Mouse (Mus musculus) heart, adult 2 months (tissue): ENCODE measurements around the gene 4933428G20Rik. TPM values are rescaled to one million over a fixed set of nuclear protein-coding genes. Genes with fewer than 3 reads are reported as not detected.
A peak's percentile ranks its signal among the peaks of the same experiment; 100 is the strongest.

Experiments
- DNase-seq, 2 experiments: peaks; one replicate each; pipeline ENCODE4 v3.0.0; 2021
- H3K27ac ChIP-seq: fragments of 200-600 bp; 2 replicates; pipeline ENCODE4 v1.8.1; 2022
- H3K27me3 ChIP-seq: fragments of 200-500 bp; 2 replicates; pipeline ENCODE4 v1.6.1; 2012; ENCODE audit warnings: mild to moderate bottlenecking, low read length, inconsistent platforms, mixed read lengths; ENCODE audit not compliant: control insufficient read depth, insufficient read depth
- H3K36me3 ChIP-seq: fragments of 200-500 bp; 2 replicates; pipeline ENCODE4 v1.6.1; 2012; ENCODE audit warnings: low read length, inconsistent platforms; ENCODE audit not compliant: control insufficient read depth, insufficient read depth
- H3K4me1 ChIP-seq: fragments of 200-500 bp; 2 replicates; pipeline ENCODE4 v1.6.1; 2011; ENCODE audit warnings: low read length; ENCODE audit not compliant: control insufficient read depth, insufficient read depth
- H3K4me3 ChIP-seq: fragments of 200-600 bp; 2 replicates; pipeline ENCODE4 v1.8.1; 2022
- H3K79me2 ChIP-seq: fragments of 200-500 bp; replicated peaks from 2 replicates; pipeline ENCODE4 v1.6.1; 2012; ENCODE audit warnings: mild to moderate bottlenecking, inconsistent platforms, low read length, moderate library complexity, mixed read lengths; ENCODE audit not compliant: control insufficient read depth, insufficient read depth
- H3K9ac ChIP-seq: fragments of 200-500 bp; 2 replicates; pipeline ENCODE4 v1.6.1; 2012; ENCODE audit warnings: low read depth, mild to moderate bottlenecking, control low read depth, inconsistent platforms, low read length, mixed read lengths
- CTCF ChIP-seq: fragments of 200-600 bp; IDR thresholded peaks from 2 replicates; pipeline ENCODE4 v1.8.1; 2022; ENCODE audit warnings: antibody characterized with exemption, mild to moderate bottlenecking, moderate library complexity
- EP300 ChIP-seq: fragments of 200-500 bp; IDR thresholded peaks from 2 replicates; pipeline ENCODE4 v1.6.1; 2011; ENCODE audit warnings: low read depth, low read length, control low read depth; ENCODE audit not compliant: insufficient read depth
- POLR2A ChIP-seq: fragments of 200-500 bp; IDR thresholded peaks from 2 replicates; pipeline ENCODE4 v1.6.1; 2011; ENCODE audit warnings: mild to moderate bottlenecking, low read depth, low read length, control low read depth; ENCODE audit not compliant: insufficient read depth
- WGBS: fragments of 180-500 bp; shearing (Covaris S2); methylation state at CpG from one replicate; pipeline ENCODE4 v1.1.7; 2018; 5-methylcytosine and 5-hydroxymethylcytosine counted together
- intact Hi-C: fragments of 180-260 bp; cut with DNase I; formaldehyde crosslinking; loops from one replicate; pipeline ENCODE4 v1.15.1; 2025
- polyA plus RNA-seq: library from polyadenylated mRNA; depleted of rRNA; stranded (reverse); fragments of >200 nt; gene quantifications from 2 replicates; pipeline ENCODE4 v1.2.3, GENCODE M21; 2012
- total RNA-seq, 2 experiments: library from RNA; stranded (reverse); gene quantifications; 2 replicates each; pipeline ENCODE4 v1.2.3; 2021

The 4933428G20Rik gene
- total and polyA plus RNA-seq, 3 experiments: not detected

GRCm38 (mm10) chr11:97489589-97490324 lies 10.4 kb downstream of the 4933428G20Rik start:
- H3K27ac ChIP-seq: no peak overlapping the region
- DNase-seq: peak; percentile 63 to 81
- H3K4me3 ChIP-seq: no peak overlapping the region
- H3K36me3 ChIP-seq: no peaks in the 10 kb centered on the region
- no peak overlapping the region for H3K9ac ChIP-seq
- 56% methylated on average over 16 of the region's 16 CpGs for WGBS
- H3K79me2 ChIP-seq: no peaks in the 10 kb centered on the region; the same call in 1 of the 2 replicates
- H3K27me3 ChIP-seq: no peaks in the 10 kb centered on the region
- no peaks in the 10 kb centered on the region for H3K4me1 ChIP-seq
- TF ChIP-seq EP300: no peak
- peak; percentile 97 for TF ChIP-seq CTCF
- intact Hi-C loops: loop anchor here (1.0 kb wide), 1 partner anchor 133 kb away; no protein-coding TSS in a partner anchor

DNA sequence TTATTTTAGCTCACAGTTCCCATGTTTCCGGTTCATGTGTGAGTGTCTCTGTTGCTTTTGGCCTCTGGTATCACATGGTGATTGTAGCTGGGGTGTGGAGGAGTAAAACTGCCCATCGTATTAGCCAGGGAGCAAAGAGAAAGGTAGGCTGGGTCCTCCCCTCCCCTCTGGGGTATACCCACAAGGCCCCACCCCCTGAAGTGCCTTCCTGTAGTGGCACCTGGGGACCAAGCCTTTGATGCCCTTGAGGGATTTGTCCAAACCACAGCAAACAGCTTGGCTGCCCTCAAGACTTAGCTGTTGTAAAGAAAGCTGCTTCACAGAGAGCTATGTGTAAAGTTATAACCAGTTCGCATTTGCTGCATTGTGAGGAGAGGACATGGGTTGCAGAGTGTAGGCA lies 12.5 kb downstream of the 4933428G20Rik start:
- H3K36me3 ChIP-seq: no peaks in the 10 kb centered on the region
- TF ChIP-seq CTCF (no peak), EP300 (no peak), POLR2A (no peak)
- WGBS: 49% methylated on average over 3 of the region's 3 CpGs
- no peak for DNase-seq
- no peak overlapping the region for H3K4me3 ChIP-seq
- intact Hi-C loops: no loop called here
- H3K79me2 ChIP-seq: no peaks in the 10 kb centered on the region; the same call in 1 of the 2 replicates
- no peak overlapping the region for H3K9ac ChIP-seq
- no peaks in the 10 kb centered on the region for H3K27me3 ChIP-seq
- H3K4me1 ChIP-seq: no peaks in the 10 kb centered on the region
- H3K27ac ChIP-seq: no peak overlapping the region

GRCm38 (mm10) chr11:97485661-97486060 lies 14.5 kb downstream of the 4933428G20Rik start:
- H3K9ac ChIP-seq: no peak overlapping the region
- H3K27ac ChIP-seq: no peak overlapping the region
- WGBS: 59% methylated on average over 8 of the region's 8 CpGs
- no peak for TF ChIP-seq POLR2A
- TF ChIP-seq EP300: no peak
- no peak for TF ChIP-seq CTCF
- intact Hi-C loops: no loop called here
- no peaks in the 10 kb centered on the region for H3K4me1 ChIP-seq
- no peak overlapping the region for H3K4me3 ChIP-seq
- H3K27me3 ChIP-seq: no peaks in the 10 kb centered on the region
- no peaks in the 10 kb centered on the region for H3K36me3 ChIP-seq
- DNase-seq: no peak
- no peaks in the 10 kb centered on the region; the same call in 1 of the 2 replicates for H3K79me2 ChIP-seq

- Histone ChIP-seq H3K4me1 (peaks cover 3% of the 10 kb centered on the region), H3K36me3 (peaks cover 2% of the 10 kb centered on the region; the same call in 1 of the 2 replicates), H3K27ac (no peak overlapping the region), H3K4me3 (no peak overlapping the region), H3K9ac (no peak overlapping the region), H3K79me2 (no peaks in the 10 kb centered on the region), H3K27me3 (no peaks in the 10 kb centered on the region)
- WGBS: 33% methylated on average over 8 of the region's 8 CpGs
- peak in 1 of 2 experiments; percentile 31 for DNase-seq
- no peak for TF ChIP-seq POLR2A
- TF ChIP-seq CTCF: no peak
- TF ChIP-seq EP300: no peak
- intact Hi-C loops: loop anchor here (5.0 kb wide), 2 partner anchors 32 to 77 kb away; no protein-coding TSS in a partner anchor
These were observed 20.3 kb downstream of the 4933428G20Rik start for GRCm38 (mm10) chr11:97479824-97480223.

DNA sequence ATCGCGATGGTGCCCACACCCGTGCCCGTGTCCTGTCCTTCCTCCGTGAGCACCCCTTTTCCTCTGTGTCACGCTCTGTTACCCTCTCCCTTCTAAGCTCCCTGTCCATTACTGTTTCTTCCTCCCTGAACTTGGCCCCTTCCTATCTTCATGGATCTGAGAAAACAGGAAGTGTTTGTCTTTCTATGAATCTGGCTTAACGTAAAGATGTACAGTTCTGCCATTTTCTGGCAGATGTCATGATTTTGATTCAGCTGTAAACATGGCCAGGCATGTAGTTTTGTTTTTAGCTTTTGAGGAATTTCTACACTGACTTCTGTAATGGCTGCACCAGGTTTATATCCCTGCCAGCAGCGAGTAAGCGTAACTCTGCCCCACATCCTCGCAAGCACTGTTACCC lies 21.1 kb downstream of the 4933428G20Rik start:
- intact Hi-C loops: loop anchor here (5.0 kb wide), 1 partner anchor 33 kb away; no protein-coding TSS in a partner anchor
- no peak overlapping the region for H3K27ac ChIP-seq
- H3K36me3 ChIP-seq: peaks cover 2% of the 10 kb centered on the region; the same call in 1 of the 2 replicates
- 74% methylated on average over 10 of the region's 10 CpGs for WGBS
- H3K4me3 ChIP-seq: no peak overlapping the region
- H3K4me1 ChIP-seq: peaks cover 3% of the 10 kb centered on the region
- no peaks in the 10 kb centered on the region for H3K79me2 ChIP-seq
- no peak for DNase-seq
- no peak overlapping the region for H3K9ac ChIP-seq
- no peaks in the 10 kb centered on the region for H3K27me3 ChIP-seq
- TF ChIP-seq CTCF: no peak
- no peak for TF ChIP-seq POLR2A
- no peak for TF ChIP-seq EP300

- intact Hi-C loops: loop anchor here (5.0 kb wide), 1 partner anchor 34 kb away; no protein-coding TSS in a partner anchor
- 70% methylated on average over 6 of the region's 6 CpGs for WGBS
- peaks cover 3% of the 10 kb centered on the region for H3K4me1 ChIP-seq
- H3K9ac ChIP-seq: no peak overlapping the region
- no peaks in the 10 kb centered on the region for H3K79me2 ChIP-seq
- H3K27ac ChIP-seq: no peak overlapping the region
- TF ChIP-seq CTCF: no peak
- TF ChIP-seq EP300: no peak
- no peak for TF ChIP-seq POLR2A
- no peak overlapping the region for H3K4me3 ChIP-seq
- DNase-seq: no peak
- no peaks in the 10 kb centered on the region for H3K27me3 ChIP-seq
- peaks cover 2% of the 10 kb centered on the region; the same call in 1 of the 2 replicates for H3K36me3 ChIP-seq
These were observed 21.8 kb downstream of the 4933428G20Rik start for GRCm38 (mm10) chr11:97478345-97478744.
